Mouse (Mus musculus): ENCODE measurements at regions not wholly inside any gene's neighbourhood (a gene's known extent, or its start where the extent isn't known, plus 50 kb on each side); places are given as distances from the start of the nearest gene placed in this dataset.

- DNase-seq (ENCODE audit: low spot score): no peak
These were observed 401.6 kb upstream of the Nmur2 start for GRCm38 (mm10) chr11:56442381-56442780.

DNA sequence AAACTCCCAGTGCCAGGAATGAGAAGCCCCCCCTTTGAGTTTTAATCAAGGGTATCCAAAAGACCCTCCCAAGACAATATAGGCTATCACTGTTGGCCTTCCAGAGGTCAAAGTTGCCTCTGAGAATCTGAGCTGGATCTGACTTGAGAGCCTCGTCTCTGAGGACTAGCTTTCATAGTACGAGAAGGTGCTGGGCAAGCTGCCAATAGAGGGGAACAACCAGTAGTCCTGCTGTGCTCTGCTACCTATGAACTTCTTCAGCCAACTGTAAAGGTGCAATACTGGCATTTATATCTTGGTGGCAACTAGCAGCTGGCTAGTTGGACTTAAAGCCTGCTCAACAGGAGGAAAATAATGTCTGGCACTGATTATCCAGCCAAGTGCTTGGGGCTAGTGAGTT is 400.3 kb upstream of the Nmur2 start:
- no peak for DNase-seq (ENCODE audit: low spot score)

- no peak for DNase-seq (ENCODE audit: low spot score)
These were observed 390.3 kb upstream of the Nmur2 start for GRCm38 (mm10) chr11:56431089-56431488.

DNA sequence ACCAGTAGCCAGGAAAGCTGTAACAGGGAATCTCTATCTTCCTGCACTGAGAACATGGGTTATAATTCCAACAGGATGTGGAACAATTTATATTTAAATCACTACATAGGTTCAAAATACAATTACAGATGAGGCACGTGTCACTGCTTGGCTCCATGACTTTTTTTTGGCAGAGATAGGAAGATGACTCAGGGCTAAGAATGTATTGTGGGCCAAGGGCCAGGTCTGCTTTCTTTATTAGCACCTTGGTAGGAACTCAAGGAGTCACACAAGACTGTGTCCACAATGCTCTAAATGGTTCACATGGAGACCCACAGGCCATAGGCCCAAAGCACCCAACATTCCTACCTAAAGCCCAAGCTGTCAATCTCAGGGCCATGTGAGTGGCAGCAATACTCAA is 344.0 kb upstream of the Nmur2 start:
- no peak for DNase-seq (ENCODE audit: low spot score)

- DNase-seq (ENCODE audit: low spot score): no peak
These were observed 336.7 kb upstream of the Nmur2 start for GRCm38 (mm10) chr11:56377535-56377934.

DNA sequence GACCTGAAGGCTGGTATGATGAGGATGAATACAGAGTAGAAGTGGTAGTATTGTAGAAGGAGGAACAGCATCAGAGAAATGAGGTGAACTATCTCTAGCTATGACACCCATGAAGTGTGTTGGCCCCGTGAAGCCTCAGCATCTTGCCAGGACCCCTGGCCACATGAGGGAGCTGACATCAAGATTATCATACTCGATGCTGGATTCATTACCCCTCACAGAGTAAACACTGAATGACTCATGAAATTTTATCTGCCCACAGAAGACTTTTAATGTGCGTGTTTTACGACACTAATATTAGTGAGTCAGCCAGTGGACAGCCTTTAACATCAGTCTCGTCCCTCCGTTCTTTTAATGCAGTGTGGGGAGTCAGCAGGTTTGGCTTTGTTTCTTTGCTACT is 333.5 kb upstream of the Nmur2 start:
- DNase-seq (ENCODE audit: low spot score): peak; percentile 16

GRCm38 (mm10) chr11:56373624-56374023 is 332.8 kb upstream of the Nmur2 start:
- no peak for DNase-seq (ENCODE audit: low spot score)

DNA sequence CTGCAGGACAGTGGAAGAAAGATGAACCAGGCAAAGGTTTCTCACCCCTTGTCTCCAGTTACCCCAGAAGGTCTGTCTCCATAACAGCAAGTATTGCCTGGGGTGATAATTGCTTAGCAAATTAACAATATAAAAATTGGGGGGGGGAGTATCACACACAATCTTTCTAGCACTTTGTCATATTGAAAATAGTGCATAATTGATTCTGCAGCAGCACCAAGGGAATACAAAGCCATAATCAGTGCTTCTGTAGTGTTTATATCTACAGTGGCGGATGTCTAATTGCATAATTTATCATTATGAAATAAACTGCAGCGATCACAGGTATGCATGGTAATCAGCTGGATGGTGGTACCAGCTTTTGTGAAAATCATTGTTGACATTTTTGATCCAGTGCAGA is 316.9 kb upstream of the Nmur2 start:
- DNase-seq (ENCODE audit: low spot score): no peak

DNA sequence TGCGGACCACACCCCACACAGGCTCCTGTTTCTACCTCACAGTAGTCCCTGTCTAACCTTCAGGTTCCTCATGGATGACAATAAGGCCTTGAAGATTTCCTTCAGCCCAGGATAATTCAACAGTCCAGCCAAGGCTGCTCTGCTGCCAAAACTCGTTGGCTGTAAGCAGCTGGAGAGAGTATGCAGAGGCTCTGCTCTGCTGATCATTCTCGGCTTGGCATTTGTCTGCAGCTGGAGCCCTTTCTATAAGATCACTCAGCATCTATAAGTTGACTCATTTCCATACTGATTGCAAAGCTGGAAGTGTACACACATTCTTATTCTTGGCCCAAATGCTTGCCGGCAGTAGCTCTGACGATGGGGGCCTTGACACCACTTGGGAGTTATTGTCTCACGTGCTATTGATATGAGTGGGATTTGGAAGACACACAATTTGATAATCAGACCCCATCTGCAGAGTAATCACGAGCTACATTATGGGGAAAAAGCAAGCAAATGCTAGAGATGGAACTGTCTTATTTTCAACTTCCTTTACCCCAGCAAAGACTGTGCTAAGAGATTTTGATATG is 311.1 kb upstream of the Nmur2 start:
- DNase-seq (ENCODE audit: low spot score): no peak

DNA sequence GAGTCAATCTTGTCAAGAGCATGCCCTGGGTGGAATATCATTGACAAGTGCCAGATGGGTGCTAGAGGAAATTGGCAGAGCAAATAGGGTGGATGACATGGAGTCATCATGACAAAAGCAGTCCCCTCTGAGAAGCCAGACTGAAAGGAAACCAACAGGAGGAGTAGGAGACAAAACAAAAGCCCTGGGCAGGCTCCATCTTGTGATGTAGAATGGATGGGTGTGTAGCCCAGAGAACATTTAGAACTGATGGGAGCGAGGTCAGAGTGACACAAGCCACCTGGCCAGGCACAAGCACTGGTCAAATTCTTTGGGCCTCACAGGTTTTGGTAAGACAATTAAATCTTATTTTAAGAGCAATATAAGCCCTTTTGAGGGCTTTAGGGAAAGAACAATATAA is 310.4 kb upstream of the Nmur2 start:
- DNase-seq (ENCODE audit: low spot score): no peak

DNA sequence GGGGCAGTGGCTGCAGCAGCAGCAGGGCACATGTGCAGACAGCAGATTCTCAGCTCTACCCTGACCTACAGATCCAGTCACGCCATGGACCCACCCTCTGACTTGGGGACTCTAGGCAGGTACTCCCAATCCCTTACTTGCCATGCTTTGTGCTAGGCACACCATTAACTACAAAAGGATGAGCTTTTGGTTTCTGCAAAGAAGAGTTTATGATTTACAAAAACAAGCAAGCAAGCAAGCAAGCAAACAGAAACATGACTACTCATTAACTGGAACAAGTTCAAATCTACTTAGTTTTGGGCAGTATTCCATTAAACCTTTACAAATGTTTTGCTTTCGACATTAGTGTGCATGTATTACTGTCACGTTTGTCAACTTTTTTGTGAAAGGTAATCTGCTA is 309.0 kb upstream of the Nmur2 start:
- no peak for DNase-seq (ENCODE audit: low spot score)

- no peak for DNase-seq (ENCODE audit: low spot score)
These were observed 307.6 kb upstream of the Nmur2 start for GRCm38 (mm10) chr11:56348408-56348807.

DNA sequence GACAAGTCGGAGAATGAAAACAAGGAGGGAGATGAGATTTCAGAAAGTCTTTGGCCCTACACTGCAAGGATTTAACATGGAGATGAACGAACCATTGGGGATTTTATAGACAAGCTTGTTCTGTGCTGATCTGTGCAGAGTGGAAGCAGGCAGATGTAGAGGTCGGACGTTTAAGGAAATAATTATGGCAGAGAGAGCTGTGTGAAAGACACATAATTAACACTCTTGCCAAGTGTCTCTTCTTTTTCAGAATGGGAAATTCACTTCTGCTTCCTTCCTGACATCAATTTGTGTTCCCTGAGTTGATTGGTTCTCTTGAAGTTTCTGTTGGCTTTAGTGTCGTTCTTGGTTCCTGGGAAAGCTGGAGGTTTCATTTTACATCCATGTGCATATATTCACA is 302.3 kb upstream of the Nmur2 start:
- DNase-seq (ENCODE audit: low spot score): no peak

DNA sequence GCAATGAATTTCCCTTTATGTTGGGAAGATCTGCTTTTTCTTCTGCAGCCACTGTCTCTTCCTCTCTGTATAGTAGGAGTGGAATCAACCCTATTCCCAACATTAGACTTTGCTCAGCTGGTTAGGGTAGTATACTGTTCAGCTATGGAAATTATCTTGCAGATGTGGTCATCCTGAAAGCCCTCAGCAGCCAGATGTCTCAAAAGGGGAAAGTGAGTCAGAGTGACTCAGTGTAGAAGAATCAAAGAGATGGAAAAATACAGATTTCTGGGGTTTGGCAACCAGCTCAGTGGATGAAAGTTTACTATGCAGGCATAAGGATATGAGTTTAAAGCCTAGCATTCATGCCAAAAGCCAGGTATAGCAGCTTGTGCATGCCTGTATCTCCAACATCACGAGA is 300.9 kb upstream of the Nmur2 start:
- DNase-seq (ENCODE audit: low spot score): no peak

- no peak for DNase-seq (ENCODE audit: low spot score)
These were observed 300.2 kb upstream of the Nmur2 start for GRCm38 (mm10) chr11:56341040-56341439.

- no peak for DNase-seq (ENCODE audit: low spot score)
These were observed 297.7 kb upstream of the Nmur2 start for GRCm38 (mm10) chr11:56338511-56338910.

- peak; percentile 45 for DNase-seq (ENCODE audit: low spot score)
These were observed 295.1 kb upstream of the Nmur2 start for GRCm38 (mm10) chr11:56335937-56336336.

GRCm38 (mm10) chr11:56320293-56320692 is 279.5 kb upstream of the Nmur2 start:
- no peak for DNase-seq (ENCODE audit: low spot score)

DNA sequence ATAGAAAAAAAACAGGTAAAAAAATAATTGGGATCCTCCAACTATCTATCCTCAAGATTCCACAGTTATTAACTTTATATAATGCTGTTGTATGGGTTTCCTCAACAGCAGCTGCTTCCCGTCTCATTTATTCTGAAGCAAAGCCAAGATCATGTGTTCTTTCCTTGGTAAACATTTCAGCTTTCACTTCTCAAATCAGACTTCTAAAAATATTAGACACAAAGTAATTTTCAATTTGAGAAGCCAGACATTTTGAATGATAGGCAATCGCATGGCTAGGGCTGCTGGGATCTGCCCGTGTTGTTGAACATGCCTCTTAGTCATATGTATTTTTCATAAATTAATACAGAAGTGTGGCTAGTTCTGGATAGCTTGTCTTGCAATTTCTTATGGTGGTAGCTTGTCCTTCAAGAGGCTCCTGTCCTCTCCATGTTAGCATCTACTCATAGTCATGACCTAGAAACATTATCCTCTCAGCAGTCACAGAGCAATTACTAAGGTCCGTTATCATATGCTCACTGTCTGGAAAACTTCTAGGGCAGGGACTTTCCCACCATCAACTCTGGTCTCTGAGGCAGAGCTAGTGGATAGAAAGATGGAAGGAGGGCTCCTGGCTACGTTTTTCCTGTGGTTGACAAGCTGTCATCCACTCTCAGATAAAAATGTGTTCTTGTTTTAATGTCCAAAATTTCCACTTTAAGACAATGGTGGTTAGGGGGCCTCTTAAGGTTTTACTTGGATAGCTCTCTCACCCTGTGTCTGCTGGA is 274.6 kb upstream of the Nmur2 start:
- no peak for DNase-seq (ENCODE audit: low spot score)

GRCm38 (mm10) chr11:56309549-56309948 is 268.7 kb upstream of the Nmur2 start:
- DNase-seq (ENCODE audit: low spot score): no peak

GRCm38 (mm10) chr11:56308383-56309105 is 267.7 kb upstream of the Nmur2 start:
- DNase-seq (ENCODE audit: low spot score): no peak

DNA sequence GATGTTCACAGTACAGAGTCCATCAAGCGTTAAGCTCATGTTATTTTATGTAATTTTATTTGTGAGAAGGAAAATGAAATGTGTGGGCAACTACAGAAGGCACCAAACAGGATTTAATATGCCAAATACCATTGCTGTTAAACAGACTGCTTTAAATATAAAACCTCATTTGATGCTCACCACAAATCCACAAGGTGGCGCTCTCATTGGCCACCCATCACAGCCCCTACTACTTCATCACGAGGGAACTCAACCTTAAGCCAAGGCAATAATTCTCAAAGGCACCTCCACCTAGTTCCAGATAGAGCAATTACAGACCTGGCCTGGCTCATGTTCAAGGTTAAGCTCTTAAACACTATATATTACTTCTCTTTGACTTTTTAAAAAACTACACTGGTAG is 266.2 kb upstream of the Nmur2 start:
- no peak for DNase-seq (ENCODE audit: low spot score)
